Mouse (Mus musculus) kidney, embryonic 14.5 days (tissue): ENCODE results near the gene Oit1. TPM values are rescaled to one million over a fixed set of nuclear protein-coding genes. Genes with fewer than 3 reads are reported as not detected.

Experiments used
- ATAC-seq: fragments of 200-750 bp; cut with Nextera tagmentation; 2 replicates; pipeline ENCODE4 v1.8.0; 2017; ENCODE audit warnings: moderate number of reproducible peaks, mild to moderate bottlenecking, moderate TSS enrichment, moderate library complexity; ENCODE audit not compliant: low FRiP score, low TSS enrichment
- H3K27ac ChIP-seq: fragments of 300-500 bp; sonication (generic); 2 replicates; pipeline ENCODE4 v1.5.1; 2014; ENCODE audit warnings: low read depth, mild to moderate bottlenecking, low read length, moderate library complexity, mixed read lengths
- H3K27me3 ChIP-seq: fragments of 300-500 bp; sonication (generic); 2 replicates; pipeline ENCODE4 v1.6.1; 2014; ENCODE audit warnings: mild to moderate bottlenecking, low read length; ENCODE audit not compliant: control insufficient read depth, insufficient read depth
- H3K36me3 ChIP-seq: fragments of 300-500 bp; sonication (generic); 2 replicates; pipeline ENCODE4 v1.6.1; 2014; ENCODE audit warnings: low read length, mixed read lengths; ENCODE audit not compliant: control insufficient read depth, insufficient read depth
- H3K4me1 ChIP-seq: fragments of 300-500 bp; sonication (generic); 2 replicates; pipeline ENCODE4 v1.6.1; 2014; ENCODE audit warnings: low read length, mixed read lengths; ENCODE audit not compliant: control insufficient read depth, insufficient read depth
- H3K4me2 ChIP-seq: fragments of 300-500 bp; sonication (generic); replicated peaks from 2 replicates; pipeline ENCODE4 v1.6.1; 2014; ENCODE audit warnings: low read depth, mild to moderate bottlenecking, low read length
- H3K4me3 ChIP-seq: fragments of 300-500 bp; sonication (generic); 2 replicates; pipeline ENCODE4 v1.5.1; 2014; ENCODE audit warnings: mild to moderate bottlenecking, low read length
- H3K9ac ChIP-seq: fragments of 300-500 bp; sonication (generic); 2 replicates; pipeline ENCODE4 v1.6.1; 2014; ENCODE audit warnings: low read depth, mild to moderate bottlenecking, low read length, moderate library complexity
- H3K9me3 ChIP-seq: fragments of 300-500 bp; sonication (generic); 2 replicates; pipeline ENCODE4 v1.6.1; 2016; ENCODE audit warnings: low read length; ENCODE audit not compliant: control insufficient read depth
- WGBS: fragments of 180-500 bp; shearing (Covaris S2); extraction: QIAGEN DNeasy Blood & Tissue Kit; methylation state at CpG from one replicate; pipeline ENCODE4 v1.1.7; 2014; 5-methylcytosine and 5-hydroxymethylcytosine counted together
- polyA plus RNA-seq: library from polyadenylated mRNA; unstranded; fragments of >200 nt; fragmentation: Nextera tagmentation; extraction: Ambion mirVana; gene quantifications from 2 replicates; pipeline ENCODE4 v1.2.1, GENCODE M21; 2014

Gene Oit1
- polyA plus RNA-seq, 1 experiment from 2014 or later, result 2.7 TPM

DNA sequence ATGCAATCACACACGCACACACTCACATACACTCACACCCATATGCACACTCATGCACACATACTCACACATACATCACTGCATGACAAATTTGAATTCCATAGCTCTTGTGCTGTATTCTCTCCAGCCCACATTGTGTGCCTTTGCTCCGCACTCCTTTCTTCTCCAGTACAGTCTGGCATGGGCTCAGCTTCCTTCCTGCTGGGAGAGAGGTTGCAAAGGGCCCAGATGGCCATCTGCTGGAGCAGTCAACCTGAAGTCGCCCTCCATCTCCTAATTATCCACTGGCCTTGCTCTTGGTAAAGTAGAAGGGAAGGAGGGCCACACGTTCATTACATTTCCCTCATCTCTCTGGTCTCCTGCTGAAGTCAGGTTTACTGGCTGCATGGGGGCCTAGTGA is 33.0 kb downstream of the Oit1 start:
- Histone ChIP-seq H3K4me2 (no peak overlapping the region), H3K27me3 (no peaks in the 10 kb centered on the region), H3K4me3 (no peak overlapping the region), H3K9ac (no peak overlapping the region), H3K27ac (no peak overlapping the region), H3K36me3 (no peaks in the 10 kb centered on the region), H3K9me3 (no peaks in the 10 kb centered on the region), H3K4me1 (no peaks in the 10 kb centered on the region)
- 85% methylated on average over 4 of the region's 4 CpGs for WGBS
- ATAC-seq, result no peak

DNA sequence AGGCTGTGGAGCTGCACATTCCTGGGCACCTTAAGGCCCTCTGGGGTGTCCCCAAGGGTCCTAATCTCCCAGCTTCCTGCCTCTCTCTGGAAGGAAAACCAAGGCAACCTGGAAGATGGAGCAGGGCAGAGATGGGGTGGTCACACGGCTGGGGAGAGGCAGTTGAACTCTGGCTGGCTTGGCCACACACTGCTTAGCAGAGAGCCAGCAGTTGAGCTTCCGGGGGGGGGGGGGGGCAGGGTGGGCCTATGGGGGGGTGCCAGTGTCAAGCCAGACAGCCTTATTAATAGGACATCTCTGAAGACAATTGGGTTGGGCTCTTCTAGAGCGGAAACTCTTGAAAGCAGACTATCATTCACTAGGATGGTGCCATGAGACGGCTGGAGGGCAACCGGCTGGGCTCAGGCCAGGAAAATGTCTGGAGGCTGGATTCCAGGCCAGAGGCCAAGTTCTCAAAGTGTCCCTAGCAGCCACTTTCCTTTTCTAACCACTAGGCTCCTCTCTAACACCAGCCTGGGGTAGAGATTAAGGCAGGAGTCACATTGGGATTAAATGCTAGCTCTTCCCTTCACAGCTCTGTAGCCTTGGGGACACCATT is 35.9 kb downstream of the Oit1 start:
- no peak overlapping the region for H3K4me2 ChIP-seq
- H3K27ac ChIP-seq, result no peak overlapping the region
- no peak for ATAC-seq
- H3K4me1 ChIP-seq, result no peaks in the 10 kb centered on the region
- no peaks in the 10 kb centered on the region for H3K9me3 ChIP-seq
- no peak overlapping the region for H3K4me3 ChIP-seq
- 69% methylated on average over 4 of the region's 5 CpGs for WGBS
- H3K36me3 ChIP-seq, result no peaks in the 10 kb centered on the region
- H3K9ac ChIP-seq, result no peak overlapping the region
- H3K27me3 ChIP-seq, result no peaks in the 10 kb centered on the region

DNA sequence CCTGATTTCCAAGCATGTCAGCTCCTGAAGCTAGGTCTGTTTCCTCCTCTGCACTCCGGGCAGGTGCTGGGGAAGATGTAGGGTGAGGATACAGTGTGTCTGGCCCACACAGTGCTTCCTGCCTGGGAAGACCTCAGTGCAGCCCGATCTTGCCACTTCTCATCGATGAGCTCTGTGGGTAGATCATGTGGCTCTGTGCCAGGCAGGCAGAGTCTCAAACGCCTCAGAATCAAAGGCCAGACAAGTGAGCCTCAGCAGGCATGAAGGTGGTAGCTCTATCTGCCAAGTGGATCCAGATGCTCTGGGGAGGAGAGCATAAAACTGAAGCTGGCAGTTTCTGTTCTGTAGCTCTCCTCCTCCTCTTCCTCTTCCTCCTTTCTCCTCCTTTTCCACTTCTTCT is 38.3 kb downstream of the Oit1 start:
- no peak overlapping the region for H3K4me3 ChIP-seq
- H3K4me2 ChIP-seq, result no peak overlapping the region
- H3K9ac ChIP-seq, result no peak overlapping the region
- 0 out of 2 replicates have a peak, but pooled peaks cover 9% of the 10 kb centered on the region for H3K4me1 ChIP-seq
- ATAC-seq, result no peak
- H3K36me3 ChIP-seq, result no peaks in the 10 kb centered on the region
- no peaks in the 10 kb centered on the region for H3K9me3 ChIP-seq
- no peak overlapping the region for H3K27ac ChIP-seq
- WGBS, result 75% methylated on average over 4 of the region's 4 CpGs
- no peaks in the 10 kb centered on the region for H3K27me3 ChIP-seq

DNA sequence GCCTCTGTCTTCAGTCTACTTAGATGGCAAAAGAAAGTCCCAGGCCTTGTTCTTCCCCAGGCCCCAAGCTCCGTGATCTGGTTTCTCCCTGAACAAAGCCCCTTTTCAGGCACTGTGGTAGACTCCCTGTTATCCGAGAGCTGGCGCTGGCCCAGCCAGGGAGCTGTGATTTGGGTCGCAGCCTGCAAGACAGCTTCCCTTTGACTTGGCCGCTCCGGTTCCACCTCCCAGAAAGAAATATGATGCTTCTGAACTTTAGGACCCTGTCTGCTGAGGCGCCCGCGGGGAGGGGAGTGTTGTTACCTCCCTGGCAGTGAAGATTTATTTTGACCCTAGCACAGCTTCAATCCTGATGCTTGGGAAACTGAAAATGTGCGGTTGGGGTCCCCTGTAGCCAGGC is 42.6 kb downstream of the Oit1 start:
- 5% methylated on average over 10 of the region's 10 CpGs for WGBS
- H3K9ac ChIP-seq, result no peak overlapping the region
- no peaks in the 10 kb centered on the region for H3K27me3 ChIP-seq
- H3K27ac ChIP-seq, result peak overlapping the region; percentile 42
- no peaks in the 10 kb centered on the region for H3K36me3 ChIP-seq
- ATAC-seq, result peak; percentile 84
- H3K9me3 ChIP-seq, result no peaks in the 10 kb centered on the region
- H3K4me2 ChIP-seq, result no peak overlapping the region
- H3K4me1 ChIP-seq, result peaks cover 25% of the 10 kb centered on the region; the same call in 1 of the 2 replicates
- H3K4me3 ChIP-seq, result no peak overlapping the region

DNA sequence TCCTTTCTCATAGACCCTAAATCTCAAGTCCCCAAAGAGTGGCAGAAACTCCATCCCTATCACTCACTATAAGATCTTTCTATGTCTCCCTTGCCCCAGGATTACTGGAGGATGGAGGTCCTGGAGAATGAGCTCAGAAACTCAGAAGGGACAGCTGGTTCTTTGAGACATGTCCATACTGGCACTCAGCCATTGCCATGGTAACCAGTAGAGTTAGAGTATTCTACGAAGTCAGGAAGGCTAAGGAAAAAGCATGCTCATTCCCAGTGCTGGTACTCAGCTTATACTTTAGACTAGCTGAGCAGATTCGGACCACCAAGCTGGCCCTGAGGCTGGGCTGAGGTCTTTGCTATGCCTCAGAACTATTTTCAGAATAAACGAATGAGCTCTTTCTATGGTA is 44.0 kb downstream of the Oit1 start:
- no peaks in the 10 kb centered on the region for H3K36me3 ChIP-seq
- no peaks in the 10 kb centered on the region for H3K27me3 ChIP-seq
- H3K4me3 ChIP-seq, result no peak overlapping the region
- H3K4me2 ChIP-seq, result no peak overlapping the region
- H3K9me3 ChIP-seq, result no peaks in the 10 kb centered on the region
- 84% methylated on average over 3 of the region's 3 CpGs for WGBS
- H3K27ac ChIP-seq, result no peak overlapping the region
- no peak for ATAC-seq
- H3K4me1 ChIP-seq, result peaks cover 29% of the 10 kb centered on the region; the same call in 1 of the 2 replicates
- H3K9ac ChIP-seq, result no peak overlapping the region

DNA sequence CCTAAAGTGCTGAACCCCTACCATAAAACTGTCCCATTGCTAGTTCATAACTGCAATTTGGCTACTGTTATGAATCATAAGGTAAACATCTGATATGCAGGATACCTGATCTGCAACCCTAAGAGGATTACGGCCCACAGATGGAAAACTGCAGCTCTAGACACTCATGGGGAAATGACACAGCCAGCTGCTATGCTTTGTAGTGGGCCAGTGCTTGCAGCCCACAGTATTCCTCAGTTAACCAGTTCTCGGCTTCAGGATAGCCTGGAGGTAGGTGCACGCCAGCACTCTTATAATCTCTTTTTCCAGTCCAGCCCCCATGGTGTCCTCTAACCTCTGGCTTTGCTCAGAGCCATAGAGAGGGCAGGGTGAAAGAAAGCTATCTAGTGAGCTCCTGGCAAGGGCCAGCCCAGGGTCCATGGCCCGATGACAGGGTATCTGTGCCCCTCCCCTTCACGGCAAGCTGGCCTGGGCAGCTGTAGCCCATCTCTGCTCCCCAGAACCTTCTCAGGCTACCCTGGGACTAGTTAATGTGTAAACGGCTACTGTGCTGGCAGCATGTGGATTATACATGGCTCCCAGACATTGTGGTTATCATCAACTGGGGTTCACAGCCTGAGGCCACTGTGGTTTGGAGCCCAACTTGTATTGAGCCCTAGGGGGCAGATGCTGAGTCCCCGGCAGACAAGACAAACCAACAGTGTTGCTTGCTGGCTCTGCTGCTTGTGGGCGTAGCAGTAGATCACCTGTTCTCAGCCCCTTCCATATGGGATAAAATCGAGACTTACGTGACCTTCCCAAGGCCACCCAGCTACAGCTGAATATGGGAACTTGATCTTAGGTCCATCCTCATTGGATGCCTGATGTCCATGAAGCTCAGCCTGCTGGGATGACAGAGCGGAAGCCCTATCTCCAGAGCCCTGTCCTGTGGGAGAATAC is 46.0 kb downstream of the Oit1 start:
- no peaks in the 10 kb centered on the region for H3K36me3 ChIP-seq
- H3K27ac ChIP-seq, result peak overlapping the region; percentile 71
- H3K27me3 ChIP-seq, result no peaks in the 10 kb centered on the region
- WGBS, result 64% methylated on average over 11 of the region's 11 CpGs
- H3K4me3 ChIP-seq, result no peak overlapping the region
- peaks cover 31% of the 10 kb centered on the region; the same call in 1 of the 2 replicates for H3K4me1 ChIP-seq
- no peaks in the 10 kb centered on the region for H3K9me3 ChIP-seq
- no peak overlapping the region for H3K9ac ChIP-seq
- no peak; the same call in 1 of the 2 replicates for ATAC-seq
- no peak overlapping the region for H3K4me2 ChIP-seq

DNA sequence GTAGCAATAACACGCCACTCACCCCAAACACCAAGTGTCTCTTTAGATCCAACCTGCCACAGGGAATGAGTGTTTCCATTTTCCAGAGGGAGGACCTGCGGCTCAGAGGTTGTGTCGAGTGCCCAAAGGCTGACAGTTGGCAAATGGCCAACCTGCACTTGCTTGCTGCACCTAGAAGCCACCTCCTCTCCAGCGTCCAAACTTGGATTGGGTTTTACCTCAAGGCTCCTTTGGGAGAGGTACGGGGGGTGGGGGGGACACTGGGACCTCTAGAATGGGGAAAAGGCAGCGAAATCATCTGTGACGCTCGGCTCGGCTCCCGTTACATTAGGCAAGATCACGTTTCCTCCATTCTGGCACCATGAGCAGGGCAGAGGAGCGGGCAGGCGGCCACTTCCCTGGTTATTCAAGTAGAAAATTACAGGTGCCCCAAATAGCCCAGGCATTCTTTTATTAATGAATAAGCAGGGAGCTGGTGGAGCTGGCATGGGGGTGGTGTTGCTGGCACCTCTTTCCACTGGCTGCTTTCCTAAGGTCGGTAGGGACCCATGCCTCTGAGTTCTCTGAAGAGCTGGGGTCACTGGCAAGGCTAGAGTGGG is 47.1 kb downstream of the Oit1 start:
- Histone ChIP-seq H3K36me3 (no peaks in the 10 kb centered on the region), H3K9ac (no peak overlapping the region), H3K4me2 (peak overlapping the region; percentile 5; the same call in 1 of the 2 replicates), H3K9me3 (no peaks in the 10 kb centered on the region), H3K4me3 (no peak overlapping the region), H3K4me1 (peaks cover 38% of the 10 kb centered on the region), H3K27ac (peak overlapping the region; percentile 71), H3K27me3 (no peaks in the 10 kb centered on the region)
- WGBS, result 34% methylated on average over 14 of the region's 14 CpGs
- peak; percentile 55 for ATAC-seq

DNA sequence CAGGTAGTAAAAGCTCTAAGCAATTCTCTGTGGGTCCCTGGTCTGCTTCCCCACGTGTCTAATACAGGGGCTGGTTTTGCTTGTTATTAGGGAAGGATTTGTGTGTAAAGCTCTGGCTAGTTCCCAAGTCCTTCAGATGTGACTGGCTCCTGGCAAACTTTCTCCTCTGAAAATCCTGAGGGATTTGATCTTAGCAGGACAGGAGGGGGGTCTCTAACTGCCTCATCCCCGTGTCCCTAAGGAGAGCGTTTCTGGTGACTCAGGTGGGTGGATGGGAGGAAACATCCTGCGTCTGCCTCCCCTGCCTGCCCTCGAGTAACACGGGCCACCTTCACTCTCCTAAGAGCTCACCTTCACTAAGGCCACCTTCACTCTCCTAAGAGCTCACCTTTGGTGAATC is 48.2 kb downstream of the Oit1 start:
- peaks cover 31% of the 10 kb centered on the region for H3K4me1 ChIP-seq
- H3K4me2 ChIP-seq, result no peak overlapping the region
- no peaks in the 10 kb centered on the region for H3K9me3 ChIP-seq
- no peak overlapping the region for H3K4me3 ChIP-seq
- no peaks in the 10 kb centered on the region for H3K36me3 ChIP-seq
- H3K27ac ChIP-seq, result no peak overlapping the region
- no peak for ATAC-seq
- 44% methylated on average over 6 of the region's 6 CpGs for WGBS
- H3K9ac ChIP-seq, result no peak overlapping the region
- no peaks in the 10 kb centered on the region for H3K27me3 ChIP-seq

DNA sequence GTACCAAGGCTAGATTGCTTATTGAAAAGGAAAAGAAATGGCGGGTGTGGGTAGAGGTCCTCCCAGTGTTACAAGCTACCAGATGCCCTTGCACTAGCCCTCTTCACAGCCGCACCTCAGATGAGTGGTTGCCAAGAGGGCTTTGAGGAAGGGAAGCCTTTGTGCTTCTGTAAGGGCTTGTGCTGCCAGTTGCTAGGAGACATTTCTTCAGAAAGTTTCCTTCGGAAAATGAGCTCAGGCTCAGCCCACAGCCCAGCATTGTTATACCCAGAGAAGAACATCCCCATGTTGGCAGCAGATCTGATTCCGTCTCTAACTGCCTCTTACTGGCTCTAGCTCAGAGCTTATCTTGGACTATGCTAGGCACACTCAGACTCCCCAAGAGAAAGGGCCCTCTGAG is 49.0 kb downstream of the Oit1 start:
- H3K9ac ChIP-seq, result no peak overlapping the region
- 79% methylated on average over 4 of the region's 4 CpGs for WGBS
- H3K36me3 ChIP-seq, result no peaks in the 10 kb centered on the region
- no peaks in the 10 kb centered on the region for H3K9me3 ChIP-seq
- peaks cover 28% of the 10 kb centered on the region for H3K4me1 ChIP-seq
- 0 out of 2 replicates have a peak overlapping the region, but pooled peaks have one; percentile 12 for H3K27ac ChIP-seq
- H3K4me3 ChIP-seq, result no peak overlapping the region
- H3K4me2 ChIP-seq, result no peak overlapping the region
- no peak for ATAC-seq
- H3K27me3 ChIP-seq, result no peaks in the 10 kb centered on the region
